Mouse (Mus musculus) heart, embryonic 11.5 days (tissue): Measurements from ENCODE around the gene Zdhhc3. TPM values are rescaled to one million over a fixed set of nuclear protein-coding genes. Genes with fewer than 3 reads are reported as not detected.

Source experiments
- ATAC-seq: fragments of 200-750 bp; cut with Nextera tagmentation; replicated peaks from 2 replicates; pipeline ENCODE4 v1.8.0; 2017; ENCODE audit warnings: moderate library complexity; ENCODE audit not compliant: insufficient number of reproducible peaks, low FRiP score, low TSS enrichment
- H3K27ac ChIP-seq: fragments of 300-500 bp; sonication (generic); 2 replicates; pipeline ENCODE4 v1.5.1; 2014; ENCODE audit warnings: mild to moderate bottlenecking, low read depth, low read length
- H3K27me3 ChIP-seq: fragments of 300-500 bp; sonication (generic); 2 replicates; pipeline ENCODE4 v1.6.1; 2014; ENCODE audit warnings: mild to moderate bottlenecking, low read length, mixed read lengths; ENCODE audit not compliant: control insufficient read depth, insufficient read depth
- H3K36me3 ChIP-seq: fragments of 300-500 bp; sonication (generic); 2 replicates; pipeline ENCODE4 v1.6.1; 2014; ENCODE audit warnings: mild to moderate bottlenecking, low read length, moderate library complexity, mixed read lengths; ENCODE audit not compliant: control insufficient read depth, insufficient read depth
- H3K4me1 ChIP-seq: fragments of 300-500 bp; sonication (generic); 2 replicates; pipeline ENCODE4 v1.6.1; 2014; ENCODE audit warnings: low read length; ENCODE audit not compliant: control insufficient read depth, insufficient read depth
- H3K4me2 ChIP-seq: fragments of 300-500 bp; sonication (generic); 2 replicates; pipeline ENCODE4 v1.6.1; 2014; ENCODE audit warnings: mild to moderate bottlenecking, moderate library complexity
- H3K4me3 ChIP-seq: fragments of 300-500 bp; sonication (generic); 2 replicates; pipeline ENCODE4 v1.5.1; 2014; ENCODE audit warnings: low read depth, low read length
- H3K9ac ChIP-seq: fragments of 300-500 bp; sonication (generic); 2 replicates; pipeline ENCODE4 v1.6.1; 2014; ENCODE audit warnings: mild to moderate bottlenecking, low read depth, low read length, moderate library complexity
- H3K9me3 ChIP-seq: fragments of 300-500 bp; sonication (generic); replicated peaks from 2 replicates; pipeline ENCODE4 v1.6.1; 2016; ENCODE audit warnings: low read length; ENCODE audit not compliant: control insufficient read depth
- WGBS: fragments of 180-500 bp; shearing (Covaris S2); extraction: QIAGEN DNeasy Blood & Tissue Kit; methylation state at CpG from one replicate; pipeline ENCODE4 v1.1.7; 2014; ENCODE audit not compliant: insufficient replicate concordance; 5-methylcytosine and 5-hydroxymethylcytosine counted together
- polyA plus RNA-seq: library from polyadenylated mRNA; unstranded; fragments of >200 nt; fragmentation: Nextera tagmentation; extraction: Ambion mirVana; gene quantifications from 2 replicates; pipeline ENCODE4 v1.2.1, GENCODE M21; 2014

The Zdhhc3 gene
- polyA plus RNA-seq, 1 experiment from 2014 or later: 39.6 TPM

DNA sequence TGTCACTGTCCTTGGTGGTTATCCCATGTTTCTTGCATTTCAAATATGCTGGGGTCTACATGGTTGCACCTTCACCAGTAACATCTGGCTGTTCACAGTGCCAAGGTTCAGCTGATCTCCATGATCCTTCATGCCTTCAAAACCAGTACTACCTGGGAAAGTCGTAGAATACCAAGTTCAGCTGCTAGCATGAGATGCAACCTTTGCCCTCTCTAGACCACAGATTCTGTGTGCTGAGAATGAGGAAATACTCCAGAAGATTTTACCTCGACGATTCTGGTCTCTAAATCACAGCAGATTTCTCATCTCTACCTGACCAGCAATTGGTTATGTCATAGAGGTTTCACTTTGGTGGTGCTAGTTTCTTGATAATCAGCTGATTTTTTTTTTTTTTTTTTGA, 52.8 kb downstream of the Zdhhc3 start:
- ATAC-seq: no peak
- WGBS: 81% methylated on average over 3 of the region's 3 CpGs
- Histone ChIP-seq H3K27ac (no peak overlapping the region), H3K9ac (no peak overlapping the region), H3K4me1 (no peaks in the 10 kb centered on the region), H3K9me3 (no peaks in the 10 kb centered on the region), H3K4me2 (no peak overlapping the region), H3K36me3 (no peaks in the 10 kb centered on the region), H3K27me3 (no peaks in the 10 kb centered on the region), H3K4me3 (no peak overlapping the region)

DNA sequence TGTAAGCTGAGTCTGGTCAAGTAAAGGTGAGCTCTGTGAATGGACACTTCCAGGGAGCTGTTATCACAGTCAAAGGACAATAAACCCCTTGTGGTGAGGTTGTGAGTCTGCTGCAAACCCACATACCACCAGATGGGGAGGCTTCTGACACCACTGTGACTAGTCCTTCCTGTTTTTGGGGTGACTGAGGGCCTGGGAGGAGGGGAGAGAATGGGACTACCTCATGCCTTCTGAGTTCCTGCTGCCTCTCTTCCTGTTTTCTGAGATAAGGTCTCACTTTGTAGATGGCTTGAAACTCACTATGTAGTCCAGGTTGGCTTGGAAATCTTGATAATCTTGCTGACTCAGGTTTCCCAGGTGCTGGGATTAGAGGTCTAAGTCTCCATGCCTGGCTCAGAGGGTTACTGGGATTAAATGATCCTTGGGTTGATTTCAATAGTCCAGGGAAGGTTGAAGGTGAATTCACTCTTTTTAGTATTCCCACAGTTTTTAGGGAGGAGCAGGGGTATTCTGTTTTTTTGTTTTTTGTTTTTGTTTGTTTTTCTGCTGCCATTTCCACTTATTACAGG, 54.2 kb downstream of the Zdhhc3 start:
- no peaks in the 10 kb centered on the region for H3K4me1 ChIP-seq
- no peaks in the 10 kb centered on the region for H3K36me3 ChIP-seq
- no peak overlapping the region for H3K4me3 ChIP-seq
- H3K27me3 ChIP-seq: no peaks in the 10 kb centered on the region
- H3K9me3 ChIP-seq: no peaks in the 10 kb centered on the region
- no peak overlapping the region for H3K4me2 ChIP-seq
- no peak for ATAC-seq
- H3K9ac ChIP-seq: no peak overlapping the region
- no peak overlapping the region for H3K27ac ChIP-seq

DNA sequence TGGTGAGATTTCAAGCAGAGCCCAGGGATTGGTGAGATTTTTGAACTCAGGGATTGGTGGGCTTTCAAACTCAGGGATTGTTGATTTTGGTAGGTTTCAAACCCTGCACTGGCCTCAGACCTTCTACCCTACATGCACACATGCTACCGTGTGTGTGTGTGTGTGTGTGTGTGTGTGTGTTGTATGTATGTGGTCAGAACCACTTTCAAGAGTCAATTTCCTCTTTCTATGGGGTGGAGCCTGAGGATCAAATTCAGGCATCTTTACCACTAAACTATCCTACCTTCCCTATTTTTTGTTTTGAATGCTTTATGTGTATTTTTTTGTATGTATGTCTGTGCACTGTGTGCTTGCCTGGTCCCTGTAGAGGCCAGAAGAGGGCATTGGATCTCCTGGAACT, 65.3 kb downstream of the Zdhhc3 start:
- Histone ChIP-seq H3K36me3 (no peaks in the 10 kb centered on the region), H3K27ac (no peak overlapping the region), H3K4me1 (no peaks in the 10 kb centered on the region), H3K9me3 (no peaks in the 10 kb centered on the region), H3K27me3 (no peaks in the 10 kb centered on the region), H3K9ac (no peak overlapping the region), H3K4me3 (no peak overlapping the region), H3K4me2 (no peak overlapping the region)
- 94% methylated on average over 1 of the region's 1 CpGs for WGBS
- ATAC-seq: no peak

DNA sequence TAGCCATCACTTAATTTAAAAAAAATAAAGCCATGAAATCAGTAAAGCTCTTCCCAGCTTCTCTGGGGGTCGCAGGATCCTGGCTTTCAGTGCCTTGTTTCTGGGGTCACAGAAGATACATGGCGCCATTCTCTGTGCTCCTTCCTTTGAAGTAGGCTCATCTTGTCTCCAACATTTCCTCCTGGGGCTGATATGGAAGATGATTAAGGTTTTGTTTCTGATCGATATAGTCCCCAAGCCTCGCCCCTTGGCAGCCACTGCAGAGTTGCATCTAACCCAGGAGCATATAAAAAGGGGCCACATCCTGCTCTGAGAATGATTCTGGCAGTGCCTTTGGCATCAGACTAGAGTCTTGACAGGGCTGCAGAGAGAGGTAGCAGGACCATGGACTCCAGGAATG, 78.6 kb downstream of the Zdhhc3 start, which contains the start of gene Tgm4:
Gene Tgm4, plus strand, starts transcription at position 301 of the 400 bp plus-strand sequence.
- H3K4me1 ChIP-seq: no peaks in the 10 kb centered on the region
- no peak for ATAC-seq
- 71% methylated on average over 4 of the region's 4 CpGs for WGBS
- H3K27ac ChIP-seq: no peak within 1 kb of the TSS
- no peak within 1 kb of the TSS for H3K9ac ChIP-seq
- H3K4me2 ChIP-seq: no peak within 1 kb of the TSS
- no peaks in the 10 kb centered on the region for H3K27me3 ChIP-seq
- no peaks in the 10 kb centered on the region for H3K36me3 ChIP-seq
- no peaks in the 10 kb centered on the region for H3K9me3 ChIP-seq
- H3K4me3 ChIP-seq: no peak within 1 kb of the TSS

DNA sequence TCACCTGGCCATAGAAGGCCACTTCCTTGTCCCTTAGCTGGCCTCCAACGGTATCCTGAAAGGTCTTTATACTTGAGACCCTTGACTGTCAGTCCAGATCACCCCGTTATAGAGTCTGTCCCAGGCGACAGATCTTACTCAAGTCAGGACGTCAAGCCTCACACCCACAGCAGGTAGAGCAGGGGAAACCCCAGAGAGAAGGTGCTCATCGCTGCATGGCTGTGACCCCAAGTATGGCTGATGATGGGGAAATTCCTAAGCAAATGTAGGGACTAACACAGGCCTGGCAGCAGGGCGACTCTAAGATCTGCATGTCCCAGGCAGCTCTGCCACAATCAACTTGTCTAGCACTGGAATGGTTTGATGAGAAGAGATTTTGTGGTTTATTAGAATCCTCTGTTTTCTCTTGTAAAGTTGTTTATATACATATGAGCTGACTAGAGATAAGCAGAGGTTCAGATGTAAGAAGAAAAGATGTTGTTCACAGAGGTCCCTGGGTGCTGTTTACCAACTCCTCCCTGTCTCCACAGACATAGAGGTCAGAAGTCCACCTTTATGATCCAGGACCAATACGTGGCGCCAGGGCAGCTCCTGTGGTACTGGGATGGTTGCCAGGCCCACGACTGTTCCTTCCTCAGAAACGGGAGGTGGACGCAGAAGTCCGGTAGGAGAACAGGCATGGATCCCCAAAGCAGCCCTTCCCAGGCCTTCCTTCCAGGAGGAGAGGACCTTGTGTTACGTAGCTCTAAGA, 81.3 kb downstream of the Zdhhc3 start:
- Histone ChIP-seq H3K9me3 (no peaks in the 10 kb centered on the region), H3K4me1 (no peaks in the 10 kb centered on the region), H3K4me3 (no peak overlapping the region), H3K9ac (no peak overlapping the region), H3K27ac (no peak overlapping the region), H3K36me3 (no peaks in the 10 kb centered on the region), H3K4me2 (no peak overlapping the region), H3K27me3 (no peaks in the 10 kb centered on the region)
- 72% methylated on average over 13 of the region's 13 CpGs for WGBS
- ATAC-seq: no peak

DNA sequence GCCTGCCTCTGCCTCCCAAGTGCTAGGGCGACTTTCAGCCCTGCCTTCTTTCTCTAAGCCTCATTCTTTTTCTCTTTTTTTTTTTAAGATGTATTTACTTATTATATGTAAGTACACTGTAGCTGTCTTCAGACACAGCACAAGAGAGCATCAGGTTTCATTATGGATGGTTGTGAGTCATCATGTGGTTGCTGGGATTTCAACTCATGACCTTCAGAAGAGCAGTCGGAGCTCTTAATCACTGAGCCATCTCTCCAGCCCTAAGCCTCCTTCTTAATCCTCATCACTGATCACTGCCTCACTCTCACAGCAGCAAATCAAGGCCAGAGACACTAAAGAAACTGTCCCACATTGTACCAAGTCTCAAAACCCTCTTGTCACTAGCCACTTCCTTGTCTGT, 88.8 kb downstream of the Zdhhc3 start:
- Histone ChIP-seq H3K27ac (no peak overlapping the region), H3K4me2 (no peak overlapping the region), H3K4me3 (no peak overlapping the region), H3K9me3 (no peaks in the 10 kb centered on the region), H3K9ac (no peak overlapping the region), H3K36me3 (no peaks in the 10 kb centered on the region), H3K27me3 (no peaks in the 10 kb centered on the region), H3K4me1 (peaks cover 3% of the 10 kb centered on the region; the same call in 1 of the 2 replicates)
- no peak for ATAC-seq
- WGBS: 76% methylated on average over 2 of the region's 2 CpGs

DNA sequence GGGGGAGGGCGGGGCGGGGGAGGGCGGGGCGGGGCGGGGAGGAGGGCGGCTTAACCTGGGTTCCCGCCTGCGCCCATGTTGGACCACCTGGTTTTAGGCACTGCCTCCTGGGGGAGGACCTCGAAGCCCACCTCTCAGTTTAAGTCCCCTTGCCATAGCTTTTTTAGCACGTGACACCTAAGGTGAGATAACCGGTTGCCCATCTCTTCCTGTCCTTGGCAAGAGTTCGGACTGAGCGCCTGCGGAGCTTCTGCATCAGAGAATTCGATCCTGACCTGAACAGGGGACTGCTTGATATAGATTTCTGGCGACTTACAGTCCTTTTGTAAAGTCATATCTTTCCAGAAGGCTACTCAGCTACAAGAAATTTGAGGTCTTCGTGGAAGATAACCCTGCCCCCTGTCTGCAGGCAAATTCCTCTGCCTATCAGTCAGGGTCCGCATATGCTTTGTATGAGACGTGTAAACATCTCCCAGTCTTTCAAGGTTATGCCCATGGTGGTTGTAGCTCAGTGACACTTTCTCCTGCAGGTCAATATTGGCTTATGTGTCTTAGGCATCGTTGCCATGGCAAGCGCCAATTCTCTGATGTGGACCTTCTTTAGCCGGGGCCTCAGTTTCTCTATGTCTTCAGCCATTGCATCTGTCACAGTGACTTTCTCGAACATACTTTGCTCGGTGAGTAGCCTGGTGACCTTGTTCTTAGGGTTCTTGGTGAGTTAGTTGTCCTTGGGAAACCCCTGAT, 91.2 kb downstream of the Zdhhc3 start:
- H3K27ac ChIP-seq: no peak overlapping the region
- no peak for ATAC-seq

DNA sequence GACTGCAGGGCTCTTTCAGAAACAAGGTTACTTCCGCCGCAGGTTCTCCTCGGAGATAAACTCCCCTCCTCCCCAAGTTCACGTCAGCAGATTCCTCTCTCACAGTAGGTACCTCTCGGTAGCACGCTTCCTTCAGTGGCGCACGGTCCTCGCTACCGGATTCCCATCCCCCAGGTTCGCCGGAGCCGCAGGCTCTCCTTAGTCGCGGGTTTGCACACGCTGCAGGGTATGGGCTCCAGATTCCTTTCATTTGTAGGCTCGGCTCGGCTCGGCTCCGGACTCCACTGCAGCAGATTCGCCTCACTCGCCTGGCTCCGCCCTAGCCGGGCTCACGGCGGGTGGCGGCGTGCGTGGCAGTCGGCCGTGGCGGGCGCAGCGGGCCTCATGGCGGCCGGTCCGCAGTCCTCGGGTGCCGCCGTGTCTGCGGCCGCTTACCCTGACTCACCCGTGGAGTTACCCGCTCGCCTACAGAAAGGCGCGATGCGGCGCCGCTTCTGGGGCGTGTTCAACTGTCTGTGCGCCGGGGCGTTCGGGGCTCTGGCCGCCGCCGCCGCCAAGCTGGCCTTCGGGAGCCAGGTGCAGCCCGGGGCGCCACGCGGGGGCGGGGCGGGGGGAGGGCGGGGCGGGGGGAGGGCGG, 91.9 kb downstream of the Zdhhc3 start, which contains the start of gene Tmem42:
Gene Tmem42, plus strand, starts transcription at position 332 of the 637 bp plus-strand sequence.
- WGBS: under 1% methylated on average over 45 of the region's 69 CpGs

More for the DNA sequence above, 91.2 kb downstream of the Zdhhc3 start:
- no peak overlapping the region for H3K9ac ChIP-seq
- no peaks in the 10 kb centered on the region for H3K9me3 ChIP-seq
- no peaks in the 10 kb centered on the region for H3K27me3 ChIP-seq
- peak overlapping the region; percentile 77 for H3K4me2 ChIP-seq
- H3K36me3 ChIP-seq: peaks cover 2% of the 10 kb centered on the region; the same call in 1 of the 2 replicates
- peaks cover 3% of the 10 kb centered on the region; the same call in 1 of the 2 replicates for H3K4me1 ChIP-seq
- 27% methylated on average over 22 of the region's 24 CpGs for WGBS
- peak overlapping the region; percentile 74 for H3K4me3 ChIP-seq

More for the DNA sequence above, 91.9 kb downstream of the Zdhhc3 start, which contains the start of gene Tmem42:
- peak within 1 kb of the TSS; percentile 74 for H3K4me3 ChIP-seq
- peak within 1 kb of the TSS; percentile 86 for H3K9ac ChIP-seq
- H3K9me3 ChIP-seq: no peaks in the 10 kb centered on the region
- peaks cover 5% of the 10 kb centered on the region for H3K36me3 ChIP-seq
- peak within 1 kb of the TSS; percentile 75 for H3K27ac ChIP-seq
- peaks cover 3% of the 10 kb centered on the region; the same call in 1 of the 2 replicates for H3K4me1 ChIP-seq
- ATAC-seq: peak; percentile 94
- H3K27me3 ChIP-seq: no peaks in the 10 kb centered on the region
- H3K4me2 ChIP-seq: peak within 1 kb of the TSS; percentile 77
